Mouse (Mus musculus): ENCODE results near the gene Rrp15. TPM values are rescaled to one million over a fixed set of nuclear protein-coding genes. Genes with fewer than 3 reads are reported as not detected.

The Rrp15 gene
- total RNA-seq, 2 experiments from 2014 or later = 9.7 to 12.0 TPM

GRCm38 (mm10) chr1:186714215-186714614, 34.9 kb downstream of the Rrp15 start:
- no peak for DNase-seq

GRCm38 (mm10) chr1:186712802-186713471, 36.2 kb downstream of the Rrp15 start:
- no peak for DNase-seq

DNA sequence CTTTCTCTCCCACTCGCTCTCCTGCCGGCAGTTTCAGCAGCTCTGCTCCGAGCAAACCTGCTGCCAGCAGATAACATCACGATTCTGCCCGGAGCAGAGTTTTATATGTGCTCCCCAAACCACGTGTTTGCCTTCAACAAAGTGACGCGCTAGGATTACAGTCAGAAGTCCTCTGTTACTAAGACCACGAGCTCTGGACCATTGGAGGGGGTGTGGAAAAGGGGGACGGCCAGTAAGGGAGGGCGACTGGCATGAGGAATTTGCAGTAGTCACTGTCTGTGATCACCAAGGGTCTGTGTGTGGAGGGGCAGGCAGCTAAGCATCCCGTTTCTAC, 43.3 kb downstream of the Rrp15 start, which contains the start of gene Tgfb2:
Gene Tgfb2, minus strand, starts transcription at position 75 of the 334 bp plus-strand sequence.
- DNase-seq = peak; percentile 29

GRCm38 (mm10) chr1:186705203-186705914, 43.8 kb downstream of the Rrp15 start:
- peak; percentile 76 for DNase-seq

DNA sequence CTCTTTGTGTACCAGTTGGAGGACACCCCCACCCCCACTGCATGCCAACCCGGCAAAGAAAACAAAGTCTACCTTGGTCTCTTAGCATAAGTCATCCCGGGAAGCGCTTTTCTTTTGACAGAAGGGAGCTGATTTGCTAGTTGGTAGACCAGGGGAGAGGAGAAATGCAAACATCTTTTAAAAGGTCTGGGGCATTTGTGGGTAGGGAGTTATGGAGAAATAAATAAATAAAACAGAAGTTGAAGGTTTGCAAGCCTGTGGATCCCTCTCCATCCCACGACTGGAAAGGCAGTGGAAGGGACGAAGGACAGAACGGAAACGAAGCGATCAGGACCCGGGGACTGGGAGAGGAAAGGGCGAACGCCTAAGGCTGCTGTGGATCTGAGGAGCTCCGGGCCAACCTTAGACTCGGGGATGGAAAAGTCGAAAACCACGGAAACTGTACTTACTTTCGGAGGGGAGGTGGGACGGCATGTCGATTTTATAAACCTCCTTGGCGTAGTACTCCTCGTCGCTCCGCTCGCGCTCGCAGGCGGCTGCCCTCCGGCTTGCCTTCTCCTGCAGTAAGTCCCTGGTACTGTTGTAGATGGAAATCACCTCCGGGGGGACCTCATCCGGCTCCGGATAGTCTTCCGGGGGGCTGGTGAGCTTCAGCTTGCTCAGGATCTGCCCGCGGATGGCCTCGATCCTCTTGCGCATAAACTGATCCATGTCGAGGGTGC, 45.0 kb downstream of the Rrp15 start:
- DNase-seq = peak; percentile 41

- DNase-seq = no peak
Observed at GRCm38 (mm10) chr1:186703256-186703979, 45.7 kb downstream of the Rrp15 start.

GRCm38 (mm10) chr1:186702391-186703255, 46.5 kb downstream of the Rrp15 start:
- DNase-seq = peak; percentile 36

DNA sequence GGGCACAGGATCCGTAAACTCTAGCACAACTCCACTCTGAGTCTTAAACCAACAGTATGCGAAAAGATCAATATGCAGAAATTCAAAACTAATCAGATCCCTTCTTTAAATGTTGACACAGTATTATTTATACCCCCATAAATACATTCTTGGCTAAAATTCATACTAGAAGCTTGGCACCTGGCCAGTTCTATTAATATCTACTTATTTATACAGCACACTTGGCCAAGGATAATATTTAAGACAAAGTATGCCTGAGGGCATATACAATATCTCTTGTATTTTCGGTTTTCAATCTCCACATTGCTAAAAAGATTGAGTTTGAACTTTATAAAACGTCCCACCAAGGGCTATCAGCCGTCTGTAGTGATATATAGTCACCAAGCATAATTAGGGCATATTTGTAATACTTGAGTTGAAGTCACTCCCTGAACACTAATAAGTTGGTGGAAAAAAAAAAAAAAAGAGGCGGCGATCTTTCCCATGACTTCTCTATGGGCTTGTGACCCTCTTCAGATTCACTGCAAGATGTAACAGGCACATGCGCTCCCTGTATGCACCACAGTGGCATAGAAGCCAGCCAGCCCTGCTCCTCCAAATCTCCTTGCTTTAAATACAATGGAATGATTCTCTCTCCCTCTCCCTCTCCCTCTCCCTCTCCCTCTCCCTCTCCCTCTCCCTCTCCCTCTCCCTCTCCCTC, 47.8 kb downstream of the Rrp15 start:
- no peak for DNase-seq

GRCm38 (mm10) chr1:186700496-186700895, 48.7 kb downstream of the Rrp15 start:
- DNase-seq = no peak

GRCm38 (mm10) chr1:186698583-186699338, 50.4 kb downstream of the Rrp15 start:
- DNase-seq = no peak

GRCm38 (mm10) chr1:186696231-186696630, 52.9 kb downstream of the Rrp15 start:
- DNase-seq = no peak

- DNase-seq = peak; percentile 35
Observed at GRCm38 (mm10) chr1:186695361-186695760, 53.8 kb downstream of the Rrp15 start.

DNA sequence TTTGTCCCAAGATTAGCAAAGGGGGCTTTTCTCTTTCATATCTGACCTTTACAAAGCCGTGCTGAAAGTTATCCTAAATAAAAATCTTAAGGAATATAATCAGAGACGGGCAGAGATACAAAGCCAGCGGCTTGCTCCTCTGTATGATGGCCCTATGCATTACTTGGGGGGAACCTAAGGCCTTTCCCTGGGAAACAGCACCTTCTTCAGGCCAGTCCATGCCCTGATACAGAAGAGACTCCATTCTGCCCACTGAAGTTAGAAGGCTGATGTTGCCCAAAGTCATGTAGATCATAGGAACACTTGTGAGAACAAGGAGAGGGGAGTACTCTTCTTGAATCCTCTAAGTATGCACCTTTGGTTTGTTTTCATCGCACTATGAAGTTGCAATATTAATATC, 56.8 kb downstream of the Rrp15 start:
- no peak for DNase-seq

- DNase-seq = no peak
Observed at GRCm38 (mm10) chr1:186691708-186692107, 57.5 kb downstream of the Rrp15 start.

DNA sequence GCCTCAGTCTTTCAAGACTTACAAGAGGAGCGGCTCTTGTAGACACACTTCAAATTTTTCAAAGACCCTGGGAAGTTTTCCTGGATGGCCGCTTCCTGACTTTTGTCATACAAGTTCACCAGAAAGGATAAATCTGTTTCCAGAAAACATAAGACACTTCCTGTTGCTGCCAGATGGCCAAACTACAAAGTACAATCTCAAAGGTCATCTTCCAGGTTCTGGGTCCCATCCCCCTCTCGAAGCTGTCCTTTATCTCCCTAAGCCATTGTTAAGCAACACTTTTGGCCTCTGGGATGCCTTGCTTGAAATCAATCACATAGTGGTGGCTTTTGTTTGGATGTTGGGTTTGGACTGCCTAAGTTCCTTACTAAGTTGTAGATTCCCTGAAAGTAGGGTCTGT, 65.1 kb downstream of the Rrp15 start:
- no peak for DNase-seq

- DNase-seq = no peak
Observed at GRCm38 (mm10) chr1:186682606-186683005, 66.6 kb downstream of the Rrp15 start.

GRCm38 (mm10) chr1:186677614-186678013, 71.5 kb downstream of the Rrp15 start:
- DNase-seq = no peak

GRCm38 (mm10) chr1:186676199-186676598, 73.0 kb downstream of the Rrp15 start:
- DNase-seq = no peak

- no peak for DNase-seq
Observed at GRCm38 (mm10) chr1:186675263-186675662, 73.9 kb downstream of the Rrp15 start.

DNA sequence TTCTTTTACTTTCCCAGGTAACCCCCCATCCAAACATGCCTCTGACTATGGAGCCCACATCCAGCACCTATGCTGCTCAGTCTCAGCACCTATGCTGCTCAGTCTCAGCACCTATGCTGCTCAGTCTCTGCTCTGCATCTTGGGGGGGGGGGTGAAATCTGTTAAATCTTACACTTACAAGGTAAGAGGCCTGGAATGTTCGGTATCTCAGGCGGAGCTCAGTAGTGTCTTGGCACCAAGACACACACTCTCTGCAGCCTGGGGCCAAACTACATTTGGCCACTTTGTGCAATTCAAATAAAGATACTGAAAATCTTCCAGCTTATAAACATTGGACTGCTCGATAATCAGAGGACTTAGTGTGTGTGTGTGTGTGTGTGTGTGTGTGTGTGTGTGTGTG, 74.5 kb downstream of the Rrp15 start:
- no peak for DNase-seq
